ENCODE assay signal across 19 mouse cellular contexts in genomic region chr2:114066226-114066625, GRCm38 (mm10). TPM values are rescaled to one million over a fixed set of nuclear protein-coding genes. Genes with fewer than 3 reads are reported as not detected.
DNase-seq lines count a peak whose midpoint lies in the region.
"Had no signal": no experiment of that assay in that cellular context is flagged by ENCODE, and none has a peak within 500 bp of the region (broad histone marks: within the 10 kb centered on the region; RNA-seq: fewer than 3 reads in every experiment).

No protein-coding gene starts in this region.

- DNase-seq in adrenal gland, adult (ENCODE audit: inconsistent age in 2 of 2, low spot score in 1 of 2) = peak; percentile 55 to 79
- DNase-seq in adrenal gland, postnatal 4 days (ENCODE audit: low spot score in 2 of 2) = no peak
- DNase-seq in adrenal gland, postnatal 14 days = peak; percentile 23
- DNase-seq in adrenal gland, adult 18-20 months (ENCODE audit: low spot score in 2 of 2) = no peak
- DNase-seq in heart, adult 11 months = peak; percentile 42
- DNase-seq in heart, adult 18-20 months = no peak
- peak; percentile 16 for DNase-seq in ovary, adult 18-20 months (ENCODE audit: low spot score)
- DNase-seq in ovary, postnatal 10 days (ENCODE audit: low spot score) = no peak
- DNase-seq: B cell, adult 2 months; cerebellum, adult 11 months; cerebellum, adult 18-20 months; cerebellum, adult 8-10 months; cerebellum, adult 9-11 months; cerebellum, postnatal 14 days; cerebellum, postnatal 36 days; embryo, embryonic 11 days had no signal

RNA-seq across cellular contexts. Expression of gene Actc1, which starts 12.9 kb away (rescaled TPM):
- 10 to 100 TPM in 1 of 2 experiments, 1 to 10 TPM in 1; 7.6 to 23.1 TPM for total RNA-seq in adrenal gland, postnatal 4 days (2021)
- total RNA-seq in adrenal gland, postnatal 14 days (2021) = 0.44 TPM in 1 of 2 replicates, not detected in the other
- not detected for total RNA-seq in adrenal gland, adult 18-20 months (2021)
- over 10,000 TPM; 12,452 to 13,048 TPM for total RNA-seq in heart, adult 18-20 months (2021)
- total RNA-seq: CH12.LX; common myeloid progenitor, adult 5-6 weeks; G1E had no signal

RNA-seq across cellular contexts. Expression of gene Gjd2, which starts 52.8 kb away (rescaled TPM):
- 10 to 100 TPM; 20.5 to 21.3 TPM for total RNA-seq in adrenal gland, postnatal 4 days (2021)
- 6.9 and 8.5 TPM in 2 replicates for total RNA-seq in adrenal gland, postnatal 14 days (2021)
- 1 to 10 TPM; 2.9 to 3.2 TPM for total RNA-seq in adrenal gland, adult 18-20 months (2021)
- not detected for total RNA-seq in heart, adult 18-20 months (2021)
- total RNA-seq: CH12.LX; common myeloid progenitor, adult 5-6 weeks; G1E had no signal

Comparison
In these comparisons a context has a peak if more than half of its experiments do, and no peak if none do; other contexts are left out.
1. DNase-seq: peak in adrenal gland, adult (2 of 2), adrenal gland, postnatal 14 days (single experiment), heart, adult 11 months (single experiment) and ovary, adult 18-20 months (single experiment); none in adrenal gland, postnatal 4 days (0 of 2), adrenal gland, adult 18-20 months (0 of 2), heart, adult 18-20 months (0 of 2) and ovary, postnatal 10 days (single experiment).
2. RNA of gene Actc1, which starts 12.9 kb away (total RNA-seq): 12,452 to 13,048 TPM in heart, adult 18-20 months; 7.6 to 23.1 TPM in adrenal gland, postnatal 4 days, 0.44 TPM in adrenal gland, postnatal 14 days and not detected in adrenal gland, adult 18-20 months; every median in the first group is over 100 times any median in the second.